Mouse (Mus musculus) right cerebral cortex, postnatal 4 days (tissue): ENCODE results near the gene Tnfrsf12a.

ENCODE experiments used
- DNase-seq: peaks from one replicate; pipeline ENCODE4 v3.0.0-alpha.2; 2022

The Tnfrsf12a gene

GRCm38 (mm10) chr17:23679127-23679835 is 2.0 kb upstream of the Tnfrsf12a start, which contains the start of gene Cldn6:
Gene Cldn6 (plus strand): TSS chr17:23679249.
- no peak for DNase-seq

- no peak for DNase-seq
Measured at GRCm38 (mm10) chr17:23676473-23677031, 716 bp downstream of the Tnfrsf12a start.

GRCm38 (mm10) chr17:23675564-23676281 is 1.5 kb downstream of the Tnfrsf12a start:
- DNase-seq = no peak

- no peak for DNase-seq
Measured at GRCm38 (mm10) chr17:23675127-23675526, 2.1 kb downstream of the Tnfrsf12a start.

GRCm38 (mm10) chr17:23674271-23674952 is 2.9 kb downstream of the Tnfrsf12a start:
- DNase-seq = no peak

GRCm38 (mm10) chr17:23673424-23674073 is 3.7 kb downstream of the Tnfrsf12a start, which contains the start of the genes Hcfc1r1 and Thoc6:
Gene Hcfc1r1 (plus strand): TSS chr17:23673596.
Gene Thoc6 (minus strand): TSS chr17:23673882.
- peak; percentile 92 for DNase-seq

GRCm38 (mm10) chr17:23672761-23673160 is 4.5 kb downstream of the Tnfrsf12a start:
- DNase-seq = no peak

GRCm38 (mm10) chr17:23671519-23671918 is 5.7 kb downstream of the Tnfrsf12a start:
- no peak for DNase-seq

- DNase-seq = no peak
Measured at GRCm38 (mm10) chr17:23670516-23671074, 6.7 kb downstream of the Tnfrsf12a start.

- no peak for DNase-seq
Measured at GRCm38 (mm10) chr17:23665511-23665910, 11.8 kb downstream of the Tnfrsf12a start.

- DNase-seq = no peak
Measured at GRCm38 (mm10) chr17:23664556-23665021, 12.7 kb downstream of the Tnfrsf12a start.

GRCm38 (mm10) chr17:23661526-23661925 is 15.7 kb downstream of the Tnfrsf12a start:
- DNase-seq = no peak

GRCm38 (mm10) chr17:23660876-23661200 is 16.4 kb downstream of the Tnfrsf12a start:
- no peak for DNase-seq

GRCm38 (mm10) chr17:23660117-23660875 is 17.0 kb downstream of the Tnfrsf12a start, which contains the start of gene Bicdl2:
Gene Bicdl2 (plus strand): TSS chr17:23660506.
- no peak for DNase-seq

- no peak for DNase-seq
Measured at GRCm38 (mm10) chr17:23658450-23658849, 18.8 kb downstream of the Tnfrsf12a start.

- no peak for DNase-seq
Measured at GRCm38 (mm10) chr17:23654410-23654809, 22.9 kb downstream of the Tnfrsf12a start.

GRCm38 (mm10) chr17:23654001-23654400 is 23.3 kb downstream of the Tnfrsf12a start:
- no peak for DNase-seq

- DNase-seq = no peak
Measured at GRCm38 (mm10) chr17:23653324-23653723, 23.9 kb downstream of the Tnfrsf12a start.

GRCm38 (mm10) chr17:23651363-23651762 is 25.9 kb downstream of the Tnfrsf12a start:
- no peak for DNase-seq

- DNase-seq = no peak
Measured at GRCm38 (mm10) chr17:23645894-23646293, 31.4 kb downstream of the Tnfrsf12a start.
